Mouse (Mus musculus): ENCODE data around the gene Phox2a. TPM values are rescaled to one million over a fixed set of nuclear protein-coding genes. Genes with fewer than 3 reads are reported as not detected.

The Phox2a gene
- polyA plus RNA-seq, 1 experiment: 0.07 TPM

- peak in 1 of 2 experiments; percentile 5 for DNase-seq (ENCODE audit: low read depth in 1 of 2, low spot score in 2 of 2)
- Histone ChIP-seq H3K36me3 (ENCODE audit: control insufficient read depth, insufficient read depth, low read length) (no peaks in the 10 kb centered on the region), H3K27me3 (ENCODE audit: control insufficient read depth, insufficient read depth, low read length) (no peaks in the 10 kb centered on the region), H3K27ac (ENCODE audit: insufficient read depth, low read length) (no peak overlapping the region), H3K4me1 (ENCODE audit: control insufficient read depth, insufficient read depth, insufficient read length) (no peaks in the 10 kb centered on the region), H3K4me3 (ENCODE audit: extremely low read depth, insufficient read depth, insufficient read length) (no peak overlapping the region)
- TF ChIP-seq POLR2A (IDR thresholded peaks at IDR 0.05; ENCODE audit: low read depth, low read length) (no peak), CTCF (IDR thresholded peaks at IDR 0.05; ENCODE audit: extremely low read depth, insufficient read depth, insufficient read length, insufficient replicate concordance) (no peak)
- WGBS: 45% methylated on average over 9 of the region's 9 CpGs
These were observed 40.2 kb downstream of the Phox2a start for GRCm38 (mm10) chr7:101858362-101858761.

- no peaks in the 10 kb centered on the region for H3K4me1 ChIP-seq (ENCODE audit: control insufficient read depth, insufficient read depth, insufficient read length)
- TF ChIP-seq CTCF (IDR thresholded peaks at IDR 0.05; ENCODE audit: extremely low read depth, insufficient read depth, insufficient read length, insufficient replicate concordance): no peak
- TF ChIP-seq POLR2A (IDR thresholded peaks at IDR 0.05; ENCODE audit: low read depth, low read length): no peak
- no peaks in the 10 kb centered on the region for H3K27me3 ChIP-seq (ENCODE audit: control insufficient read depth, insufficient read depth, low read length)
- no peak for DNase-seq (ENCODE audit: low read depth in 1 of 2, low spot score in 2 of 2)
- H3K4me3 ChIP-seq (ENCODE audit: extremely low read depth, insufficient read depth, insufficient read length): no peak overlapping the region
- no peaks in the 10 kb centered on the region for H3K36me3 ChIP-seq (ENCODE audit: control insufficient read depth, insufficient read depth, low read length)
- no peak overlapping the region for H3K27ac ChIP-seq (ENCODE audit: insufficient read depth, low read length)
These were observed 42.9 kb downstream of the Phox2a start for GRCm38 (mm10) chr7:101860978-101861377.

GRCm38 (mm10) chr7:101862291-101862690 lies 44.2 kb downstream of the Phox2a start:
- Histone ChIP-seq H3K4me3 (ENCODE audit: extremely low read depth, insufficient read depth, insufficient read length) (no peak overlapping the region), H3K27me3 (ENCODE audit: control insufficient read depth, insufficient read depth, low read length) (no peaks in the 10 kb centered on the region), H3K4me1 (ENCODE audit: control insufficient read depth, insufficient read depth, insufficient read length) (no peaks in the 10 kb centered on the region), H3K27ac (ENCODE audit: insufficient read depth, low read length) (no peak overlapping the region), H3K36me3 (ENCODE audit: control insufficient read depth, insufficient read depth, low read length) (no peaks in the 10 kb centered on the region)
- WGBS: 74% methylated on average over 3 of the region's 3 CpGs
- TF ChIP-seq CTCF (IDR thresholded peaks at IDR 0.05; ENCODE audit: extremely low read depth, insufficient read depth, insufficient read length, insufficient replicate concordance) (no peak), POLR2A (IDR thresholded peaks at IDR 0.05; ENCODE audit: low read depth, low read length) (no peak)
- no peak for DNase-seq (ENCODE audit: low read depth in 1 of 2, low spot score in 2 of 2)

GRCm38 (mm10) chr7:101863415-101863814 lies 45.3 kb downstream of the Phox2a start, which contains the start of gene Anapc15:
Gene Anapc15, plus strand, starts transcription at chr7:101863715.
- no peaks in the 10 kb centered on the region for H3K27me3 ChIP-seq (ENCODE audit: control insufficient read depth, insufficient read depth, low read length)
- no peaks in the 10 kb centered on the region for H3K4me1 ChIP-seq (ENCODE audit: control insufficient read depth, insufficient read depth, insufficient read length)
- TF ChIP-seq POLR2A (IDR thresholded peaks at IDR 0.05; ENCODE audit: low read depth, low read length) (no peak), CTCF (IDR thresholded peaks at IDR 0.05; ENCODE audit: extremely low read depth, insufficient read depth, insufficient read length, insufficient replicate concordance) (no peak)
- H3K4me3 ChIP-seq (ENCODE audit: extremely low read depth, insufficient read depth, insufficient read length): no peak within 1 kb of the TSS
- no peaks in the 10 kb centered on the region for H3K36me3 ChIP-seq (ENCODE audit: control insufficient read depth, insufficient read depth, low read length)
- no peak within 1 kb of the TSS for H3K27ac ChIP-seq (ENCODE audit: insufficient read depth, low read length)
- 62% methylated on average over 3 of the region's 3 CpGs for WGBS
- DNase-seq (ENCODE audit: low read depth in 1 of 2, low spot score in 2 of 2): no peak

- TF ChIP-seq CTCF (IDR thresholded peaks at IDR 0.05; ENCODE audit: extremely low read depth, insufficient read depth, insufficient read length, insufficient replicate concordance) (no peak), POLR2A (IDR thresholded peaks at IDR 0.05; ENCODE audit: low read depth, low read length) (no peak)
- WGBS: 92% methylated on average over 11 of the region's 11 CpGs
- Histone ChIP-seq H3K27ac (ENCODE audit: insufficient read depth, low read length) (no peak overlapping the region), H3K4me1 (ENCODE audit: control insufficient read depth, insufficient read depth, insufficient read length) (no peaks in the 10 kb centered on the region), H3K4me3 (ENCODE audit: extremely low read depth, insufficient read depth, insufficient read length) (no peak overlapping the region), H3K36me3 (ENCODE audit: control insufficient read depth, insufficient read depth, low read length) (no peaks in the 10 kb centered on the region), H3K27me3 (ENCODE audit: control insufficient read depth, insufficient read depth, low read length) (no peaks in the 10 kb centered on the region)
- DNase-seq (ENCODE audit: low read depth in 1 of 2, low spot score in 2 of 2): no peak
These were observed 48.6 kb downstream of the Phox2a start for GRCm38 (mm10) chr7:101866491-101867265.

GRCm38 (mm10) chr7:101867482-101867881 lies 49.4 kb downstream of the Phox2a start:
- Histone ChIP-seq H3K27me3 (ENCODE audit: control insufficient read depth, insufficient read depth, low read length) (no peaks in the 10 kb centered on the region), H3K27ac (ENCODE audit: insufficient read depth, low read length) (no peak overlapping the region), H3K4me1 (ENCODE audit: control insufficient read depth, insufficient read depth, insufficient read length) (no peaks in the 10 kb centered on the region), H3K36me3 (ENCODE audit: control insufficient read depth, insufficient read depth, low read length) (no peaks in the 10 kb centered on the region), H3K4me3 (ENCODE audit: extremely low read depth, insufficient read depth, insufficient read length) (no peak overlapping the region)
- WGBS: 89% methylated on average over 4 of the region's 4 CpGs
- no peak for TF ChIP-seq CTCF (IDR thresholded peaks at IDR 0.05; ENCODE audit: extremely low read depth, insufficient read depth, insufficient read length, insufficient replicate concordance)
- no peak for DNase-seq (ENCODE audit: low read depth in 1 of 2, low spot score in 2 of 2)

Measured in spleen, adult 2 months (tissue).